Comparison of ENCODE assay signal across 11 mouse cellular contexts in genomic region chrX:7772766-7773165, GRCm38 (mm10). TPM values are rescaled to one million over a fixed set of nuclear protein-coding genes. Genes with fewer than 3 reads are reported as not detected.
A peak's percentile ranks its signal among the peaks of the same experiment; 100 is the strongest.
DNase-seq lines count a peak whose midpoint lies in the region; ATAC-seq and TF ChIP-seq lines count a peak whose summit lies in the region.
"Had no signal": no experiment of that assay in that cellular context is flagged by ENCODE, and none has a peak within 500 bp of the region (broad histone marks: within the 10 kb centered on the region; RNA-seq: fewer than 3 reads in every experiment).

No protein-coding gene starts in this region.

- TF ChIP-seq CTCF in cerebellum, adult 2 months (IDR thresholded peaks at IDR 0.05; ENCODE audit: borderline replicate concordance, insufficient read depth, low read depth, low read length): peak; percentile 31; the same call in 1 of the 2 replicates
- TF ChIP-seq CTCF in kidney, adult 2 months (conservative IDR thresholded peaks at IDR 0.05; ENCODE audit: insufficient read depth, insufficient read length, low read depth, low read length): peak; percentile 38
- TF ChIP-seq CTCF in midbrain, postnatal 0 days (IDR thresholded peaks at IDR 0.05): peak; percentile 54

- 13% methylated on average over 2 of the region's 2 CpGs for WGBS in cerebellum, adult 2 months
- 47% methylated on average over 2 of the region's 2 CpGs for WGBS in kidney, adult 2 months
- WGBS in midbrain, postnatal 0 days: 55% methylated on average over 2 of the region's 2 CpGs
- WGBS in midbrain, embryonic 13.5 days: 59% methylated on average over 2 of the region's 2 CpGs

- TF ChIP-seq POLR2A in cerebellum, adult 2 months (IDR thresholded peaks at IDR 0.05; ENCODE audit: borderline replicate concordance, insufficient read depth, low read length): no peak
- no peak for TF ChIP-seq POLR2A in kidney, adult 2 months (IDR thresholded peaks at IDR 0.05; ENCODE audit: low read depth, low read length)

- no peak overlapping the region for H3K27ac ChIP-seq in cerebellum, adult 2 months (ENCODE audit: insufficient read depth, low read length)
- H3K27ac ChIP-seq in kidney, adult 2 months (ENCODE audit: insufficient read depth, low read depth, low read length): no peak overlapping the region
- no peak overlapping the region for H3K27ac ChIP-seq in midbrain, postnatal 0 days (ENCODE audit: low read depth, low read length)
- H3K27ac ChIP-seq in midbrain, embryonic 13.5 days: no peak overlapping the region
- H3K27ac ChIP-seq: liver, embryonic 15.5 days; midbrain, embryonic 15.5 days had no signal

- no peaks in the 10 kb centered on the region for H3K4me1 ChIP-seq in cerebellum, adult 2 months (ENCODE audit: control insufficient read depth, insufficient read depth, low read length)
- no peaks in the 10 kb centered on the region for H3K4me1 ChIP-seq in kidney, adult 2 months (ENCODE audit: control insufficient read depth, insufficient read depth, low read length)
- no peaks in the 10 kb centered on the region for H3K4me1 ChIP-seq in midbrain, postnatal 0 days (ENCODE audit: insufficient read depth, low read length)
- no peaks in the 10 kb centered on the region for H3K4me1 ChIP-seq in midbrain, embryonic 13.5 days (replicated peaks)
- H3K4me1 ChIP-seq: midbrain, embryonic 15.5 days had no signal

- no peak for ATAC-seq in midbrain, postnatal 0 days (ENCODE audit: low FRiP score)
- no peak for ATAC-seq in midbrain, embryonic 13.5 days
- ATAC-seq: midbrain, embryonic 15.5 days had no signal

- no peak overlapping the region for H3K9ac ChIP-seq in midbrain, postnatal 0 days (replicated peaks; ENCODE audit: low read length, poor library complexity, severe bottlenecking)
- no peak overlapping the region for H3K9ac ChIP-seq in midbrain, embryonic 13.5 days (replicated peaks)
- H3K9ac ChIP-seq: liver, embryonic 15.5 days; midbrain, embryonic 15.5 days had no signal

- H3K4me3 ChIP-seq in cerebellum, adult 2 months (replicated peaks; ENCODE audit: insufficient read depth, low read depth, low read length): no peak overlapping the region
- H3K4me3 ChIP-seq in kidney, adult 2 months (ENCODE audit: insufficient read depth, low read depth, low read length): no peak overlapping the region
- no peak overlapping the region for H3K4me3 ChIP-seq in midbrain, postnatal 0 days (ENCODE audit: low read depth, low read length)
- H3K4me3 ChIP-seq in midbrain, embryonic 13.5 days (replicated peaks): no peak overlapping the region
- H3K4me3 ChIP-seq: liver, embryonic 15.5 days; midbrain, embryonic 15.5 days had no signal

- no peaks in the 10 kb centered on the region for H3K27me3 ChIP-seq in cerebellum, adult 2 months (ENCODE audit: control insufficient read depth, insufficient read depth, low read length)
- H3K27me3 ChIP-seq in kidney, adult 2 months (replicated peaks; ENCODE audit: control insufficient read depth, insufficient read depth, low read length): no peaks in the 10 kb centered on the region
- no peaks in the 10 kb centered on the region for H3K27me3 ChIP-seq in midbrain, postnatal 0 days (ENCODE audit: insufficient read depth, low read length)
- no peaks in the 10 kb centered on the region for H3K27me3 ChIP-seq in midbrain, embryonic 13.5 days
- H3K27me3 ChIP-seq in splenic B cell, adult 2 months (ENCODE audit: control insufficient read depth, insufficient read depth, low read length, poor library complexity, severe bottlenecking): no peaks in the 10 kb centered on the region
- H3K27me3 ChIP-seq: liver, embryonic 15.5 days; midbrain, embryonic 15.5 days had no signal

- no peaks in the 10 kb centered on the region for H3K36me3 ChIP-seq in kidney, adult 2 months (ENCODE audit: control insufficient read depth, insufficient read depth, low read length)
- peaks cover 10% of the 10 kb centered on the region for H3K36me3 ChIP-seq in midbrain, postnatal 0 days (ENCODE audit: insufficient read depth, low read length)
- H3K36me3 ChIP-seq in midbrain, embryonic 13.5 days: peaks cover 45% of the 10 kb centered on the region
- 0 out of 2 replicates have a peak, but pooled peaks cover 4% of the 10 kb centered on the region for H3K36me3 ChIP-seq in splenic B cell, adult 2 months (ENCODE audit: control insufficient read depth, insufficient read depth, low read length, poor library complexity, severe bottlenecking)

- no peak for DNase-seq in cerebellum, adult 2 months
- DNase-seq in cerebellum, adult 11 months: no peak
- peak; percentile 11 for DNase-seq in kidney, adult 2 months
- DNase-seq in kidney, adult 9 months: no peak
- DNase-seq in midbrain, postnatal 0 days (ENCODE audit: low spot score): no peak
- peak; percentile 24 for DNase-seq in splenic B cell, adult 2 months (ENCODE audit: low read depth, low spot score)
- no peak for DNase-seq in embryo, embryonic 10 days (ENCODE audit: low spot score)
- DNase-seq: layer of hippocampus, postnatal 36 days had no signal

- no peaks in the 10 kb centered on the region for H3K9me3 ChIP-seq in midbrain, postnatal 0 days (ENCODE audit: low read length)
- no peaks in the 10 kb centered on the region for H3K9me3 ChIP-seq in midbrain, embryonic 13.5 days
- H3K9me3 ChIP-seq: liver, embryonic 15.5 days; midbrain, embryonic 15.5 days had no signal

- H3K4me2 ChIP-seq in midbrain, postnatal 0 days (ENCODE audit: low read depth, low read length, poor library complexity, severe bottlenecking): no peak overlapping the region
- no peak overlapping the region for H3K4me2 ChIP-seq in midbrain, embryonic 13.5 days (replicated peaks)
- H3K4me2 ChIP-seq: liver, embryonic 15.5 days; midbrain, embryonic 15.5 days had no signal

RNA-seq across cellular contexts. Expression of gene Tfe3, which starts 10.4 kb away (rescaled TPM):
- 24.4 and 24.5 TPM in 2 replicates for polyA plus RNA-seq in cerebellum, adult 2 months (2012; rRNA removed)
- polyA plus RNA-seq in kidney, adult 2 months (2012; rRNA removed): 18.8 and 20.1 TPM in 2 replicates
- 21.0 and 22.3 TPM in 2 replicates for total RNA-seq in midbrain, postnatal 0 days (2014; rRNA removed)
- 20.0 and 21.0 TPM in 2 replicates for polyA plus RNA-seq in midbrain, postnatal 0 days (2015; fragmentation: Nextera tagmentation; extraction: Ambion mirVana)
- polyA plus RNA-seq in midbrain, embryonic 13.5 days (2015; fragmentation: Nextera tagmentation; extraction: Ambion mirVana): 25.3 and 30.4 TPM in 2 replicates

RNA-seq across cellular contexts. Expression of gene Gripap1, which starts 16.8 kb away (rescaled TPM):
- 110 TPM in 2 replicates for polyA plus RNA-seq in cerebellum, adult 2 months (2012; rRNA removed)
- polyA plus RNA-seq in kidney, adult 2 months (2012; rRNA removed): 25.5 and 30.3 TPM in 2 replicates
- total RNA-seq in midbrain, postnatal 0 days (2014; rRNA removed): 27.2 and 36.3 TPM in 2 replicates
- 63.9 and 68.4 TPM in 2 replicates for polyA plus RNA-seq in midbrain, postnatal 0 days (2015; fragmentation: Nextera tagmentation; extraction: Ambion mirVana)
- polyA plus RNA-seq in midbrain, embryonic 13.5 days (2015; fragmentation: Nextera tagmentation; extraction: Ambion mirVana): 76.5 and 81.7 TPM in 2 replicates

RNA-seq across cellular contexts. Expression of gene Ccdc120, which starts 22.1 kb away (rescaled TPM):
- 68.3 and 82.6 TPM in 2 replicates for polyA plus RNA-seq in cerebellum, adult 2 months (2012; rRNA removed)
- 8.3 and 14.1 TPM in 2 replicates for polyA plus RNA-seq in kidney, adult 2 months (2012; rRNA removed)
- 272 and 352 TPM in 2 replicates for total RNA-seq in midbrain, postnatal 0 days (2014; rRNA removed)
- polyA plus RNA-seq in midbrain, postnatal 0 days (2015; fragmentation: Nextera tagmentation; extraction: Ambion mirVana): 64.9 and 71.6 TPM in 2 replicates
- 46.0 and 51.0 TPM in 2 replicates for polyA plus RNA-seq in midbrain, embryonic 13.5 days (2015; fragmentation: Nextera tagmentation; extraction: Ambion mirVana)

RNA-seq across cellular contexts. Expression of gene Praf2, which starts 44.5 kb away (rescaled TPM):
- polyA plus RNA-seq in cerebellum, adult 2 months (2012; rRNA removed): 166 and 179 TPM in 2 replicates
- polyA plus RNA-seq in kidney, adult 2 months (2012; rRNA removed): 33.8 and 40.9 TPM in 2 replicates
- 110 and 134 TPM in 2 replicates for total RNA-seq in midbrain, postnatal 0 days (2014; rRNA removed)
- 136 and 146 TPM in 2 replicates for polyA plus RNA-seq in midbrain, postnatal 0 days (2015; fragmentation: Nextera tagmentation; extraction: Ambion mirVana)
- polyA plus RNA-seq in midbrain, embryonic 13.5 days (2015; fragmentation: Nextera tagmentation; extraction: Ambion mirVana): 110 and 111 TPM in 2 replicates

RNA-seq across cellular contexts. Expression of gene Kcnd1, which starts 49.3 kb away (rescaled TPM):
- polyA plus RNA-seq in cerebellum, adult 2 months (2012; rRNA removed): 5.9 and 7.6 TPM in 2 replicates
- 0.48 and 0.53 TPM in 2 replicates for polyA plus RNA-seq in kidney, adult 2 months (2012; rRNA removed)
- 3.1 and 5.2 TPM in 2 replicates for total RNA-seq in midbrain, postnatal 0 days (2014; rRNA removed)
- polyA plus RNA-seq in midbrain, postnatal 0 days (2015; fragmentation: Nextera tagmentation; extraction: Ambion mirVana): 4.6 and 5.3 TPM in 2 replicates
- 1.4 and 2.1 TPM in 2 replicates for polyA plus RNA-seq in midbrain, embryonic 13.5 days (2015; fragmentation: Nextera tagmentation; extraction: Ambion mirVana)

Comparison
In these comparisons a context has a peak if more than half of its experiments do, and no peak if none do; other contexts are left out.
1. DNase-seq: peak in kidney, adult 2 months (single experiment) and splenic B cell, adult 2 months (single experiment); none in cerebellum, adult 2 months (0 of 2), cerebellum, adult 11 months (single experiment), kidney, adult 9 months (single experiment), midbrain, postnatal 0 days (single experiment) and embryo, embryonic 10 days (single experiment).
2. Peak in every context shown above with its lines, with median percentiles within 50 percentile points of each other: CTCF ChIP-seq.